Mouse (Mus musculus) adrenal gland, adult 8-10 months (tissue): Measurements from ENCODE around the gene Aif1l. TPM values are rescaled to one million over a fixed set of nuclear protein-coding genes. Genes with fewer than 3 reads are reported as not detected.

Experiments used
- DNase-seq: peaks from one replicate; pipeline ENCODE4 v3.0.0; 2022
- total RNA-seq, 4 experiments: library from RNA; stranded (reverse); gene quantifications; 2 replicates each; pipeline ENCODE4 v1.2.4; 2022

Aif1l gene
- total RNA-seq, 4 experiments from 2014 or later = 69.5 to 91.7 (median 75.3) TPM

DNA sequence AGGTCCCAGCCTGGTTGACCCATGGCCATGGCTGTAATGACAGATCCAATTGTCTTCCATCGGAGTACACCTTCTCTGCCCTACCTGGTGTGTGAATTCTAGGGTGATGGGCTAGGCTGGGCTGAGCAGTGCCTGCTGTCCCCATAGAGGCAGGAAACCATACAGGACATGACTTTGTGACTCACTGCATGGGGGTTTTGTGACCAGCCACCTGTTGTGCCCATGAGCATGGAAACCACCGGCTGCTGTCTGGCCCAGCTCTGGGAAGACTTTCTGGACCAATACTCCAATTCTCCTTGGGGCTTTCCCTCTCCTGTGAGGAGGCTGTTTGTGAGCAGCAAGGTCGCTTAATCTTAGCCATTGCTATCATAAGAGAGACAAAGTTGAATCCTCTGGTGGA, 2.8 kb downstream of the Aif1l start:
- no peak for DNase-seq

DNA sequence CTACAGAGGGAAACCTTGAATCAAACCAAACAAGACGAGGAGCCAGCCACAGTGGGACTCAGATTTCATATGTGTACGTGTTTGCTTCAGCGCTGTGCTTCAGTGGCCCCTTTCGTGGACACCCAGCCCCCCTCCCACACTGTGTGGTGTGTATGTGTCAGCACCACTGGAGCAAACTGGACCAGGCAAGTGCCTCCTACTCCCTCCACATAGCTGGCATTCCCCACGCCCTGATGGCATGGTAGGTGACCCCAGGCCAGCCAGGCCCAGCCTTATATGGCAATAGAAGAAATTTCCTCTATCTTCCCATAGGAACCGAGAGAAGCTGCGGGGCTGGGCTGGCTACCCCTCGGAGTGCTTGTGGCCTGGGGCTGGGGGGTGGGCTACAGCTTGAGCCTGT, 3.7 kb downstream of the Aif1l start:
- no peak for DNase-seq

DNA sequence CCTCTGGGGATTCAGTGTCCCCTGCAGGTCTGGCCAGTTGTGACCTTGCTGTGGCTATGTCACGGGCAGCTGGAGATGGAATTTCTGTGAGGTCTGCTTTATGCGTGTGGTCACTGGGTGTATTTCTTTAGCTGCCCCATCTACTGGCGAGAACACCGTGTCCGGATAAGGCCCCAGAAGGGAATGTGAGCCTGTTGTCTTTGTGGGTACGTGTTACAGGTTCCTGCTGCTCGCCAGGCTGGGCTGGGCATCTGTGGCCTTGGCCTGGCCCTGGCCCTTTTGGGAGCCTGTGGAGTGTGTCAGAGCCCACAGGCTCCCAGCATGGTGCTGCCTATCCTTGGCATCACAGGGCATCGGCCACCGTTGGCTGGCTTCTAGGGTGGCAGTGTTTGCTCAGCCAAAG, 4.8 kb downstream of the Aif1l start:
- DNase-seq = peak; percentile 65

DNA sequence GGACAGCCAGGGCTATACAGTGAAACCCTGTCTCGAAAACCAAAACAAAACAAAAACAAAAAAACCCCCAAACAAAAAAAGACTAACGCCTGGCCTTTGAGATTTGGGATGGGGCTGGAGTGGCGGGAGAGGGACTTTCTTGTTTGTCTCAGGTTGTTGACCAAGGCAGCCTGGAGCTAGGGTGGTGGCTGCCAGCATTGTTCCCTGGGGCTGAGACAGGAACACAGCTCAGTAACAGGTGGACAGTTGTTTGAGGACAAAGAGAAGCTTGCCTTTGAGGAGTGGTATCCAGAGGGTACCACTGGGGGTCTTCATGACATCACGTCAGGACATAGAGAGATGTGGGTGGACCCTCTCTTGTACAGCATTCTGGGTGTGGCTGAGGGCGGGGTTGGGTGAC, 5.7 kb downstream of the Aif1l start:
- no peak for DNase-seq

DNA sequence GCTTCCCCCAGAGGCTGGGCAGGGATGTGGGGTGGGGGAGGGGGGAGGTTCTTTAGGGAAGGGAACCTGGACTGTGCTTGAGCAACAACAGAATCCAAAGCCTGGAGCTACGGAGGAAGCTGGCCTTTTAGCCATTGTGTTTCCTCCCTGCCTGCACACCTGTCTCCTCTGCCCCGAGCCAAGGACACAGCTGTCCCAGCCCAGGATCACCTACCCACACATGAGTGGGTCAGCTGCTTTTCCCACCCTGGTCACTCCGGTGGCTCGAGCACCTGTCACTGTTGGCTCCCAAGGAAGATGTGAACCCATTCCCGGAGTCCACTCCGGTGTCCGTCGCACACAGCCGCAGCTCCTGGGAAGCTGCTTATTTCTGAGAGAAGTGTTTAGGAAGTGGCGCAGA, 7.3 kb downstream of the Aif1l start:
- no peak for DNase-seq

DNA sequence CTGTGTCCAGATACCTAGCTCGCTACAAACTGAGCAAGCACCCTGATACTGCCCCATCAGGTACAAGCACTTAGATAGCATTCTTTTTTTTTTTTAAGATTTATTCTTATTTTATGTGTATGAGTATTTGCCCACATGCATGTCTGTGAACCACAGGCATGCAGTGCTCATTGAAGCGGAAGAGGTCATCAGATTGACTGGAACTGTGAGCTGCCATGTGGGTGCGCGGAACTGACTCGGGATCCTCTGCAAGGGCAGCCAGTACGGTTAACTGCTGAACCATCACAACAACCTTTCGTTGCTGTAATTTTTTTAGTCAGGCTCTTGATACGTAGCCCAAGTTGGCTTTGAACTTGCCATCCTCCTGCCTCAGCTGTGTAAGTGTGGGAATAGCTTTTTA, 11.0 kb downstream of the Aif1l start:
- DNase-seq = no peak

DNA sequence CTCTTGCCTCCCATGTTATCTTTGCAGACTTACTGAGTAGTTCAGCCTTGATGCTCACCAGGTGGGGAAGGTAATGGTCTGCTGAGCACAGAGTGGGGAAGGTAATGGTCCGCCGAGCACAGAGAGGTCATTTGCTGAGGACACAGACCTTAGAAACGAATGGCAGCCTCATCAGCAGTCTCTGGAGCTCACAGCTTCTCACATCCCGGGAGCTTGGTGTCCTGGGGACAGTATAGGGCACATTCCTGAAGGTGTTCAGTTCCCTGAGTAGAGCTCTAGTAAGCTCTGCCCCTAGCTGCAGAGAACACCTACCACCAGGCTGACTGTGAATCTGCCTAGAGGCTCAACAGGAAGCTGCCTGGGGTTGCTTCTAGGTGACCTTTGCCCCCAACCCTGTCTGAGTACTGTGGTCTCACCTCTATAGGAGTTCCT, 11.9 kb downstream of the Aif1l start:
- no peak for DNase-seq

DNA sequence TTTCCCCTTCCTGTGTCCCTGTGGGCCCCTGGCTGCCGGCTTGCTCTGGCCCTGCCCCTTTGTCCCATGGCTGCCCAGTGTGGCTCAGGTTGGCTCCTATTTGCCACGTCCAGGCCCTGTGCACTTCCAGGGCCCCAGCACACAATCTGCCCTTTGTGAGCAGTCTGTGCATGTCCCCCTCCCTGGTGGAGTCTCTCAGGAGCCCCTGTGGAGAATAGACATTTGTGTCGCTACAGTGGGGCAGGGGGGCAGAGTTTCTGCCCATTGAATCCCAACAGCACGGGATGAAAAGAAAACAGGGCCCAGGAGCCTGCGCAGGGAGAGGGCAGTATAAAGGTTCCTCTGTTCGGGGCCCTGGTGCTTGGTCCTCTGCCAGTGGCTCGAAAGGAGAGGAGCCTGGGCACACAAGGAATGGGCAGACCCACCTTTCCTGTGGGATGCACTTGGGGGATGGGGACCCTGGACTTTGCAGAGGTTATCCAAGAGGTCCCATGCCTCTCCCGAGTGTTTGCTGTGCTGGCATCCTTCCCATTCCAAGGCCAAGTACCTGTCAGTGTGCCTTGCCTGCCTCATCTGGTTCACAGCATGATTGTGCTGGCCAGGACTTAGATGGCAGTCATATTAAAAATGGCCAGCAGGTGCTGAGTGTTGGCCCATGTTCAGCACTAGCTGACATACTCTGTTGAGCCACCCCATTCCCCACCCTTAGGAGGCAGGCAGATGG, 12.7 kb downstream of the Aif1l start:
- no peak for DNase-seq

DNA sequence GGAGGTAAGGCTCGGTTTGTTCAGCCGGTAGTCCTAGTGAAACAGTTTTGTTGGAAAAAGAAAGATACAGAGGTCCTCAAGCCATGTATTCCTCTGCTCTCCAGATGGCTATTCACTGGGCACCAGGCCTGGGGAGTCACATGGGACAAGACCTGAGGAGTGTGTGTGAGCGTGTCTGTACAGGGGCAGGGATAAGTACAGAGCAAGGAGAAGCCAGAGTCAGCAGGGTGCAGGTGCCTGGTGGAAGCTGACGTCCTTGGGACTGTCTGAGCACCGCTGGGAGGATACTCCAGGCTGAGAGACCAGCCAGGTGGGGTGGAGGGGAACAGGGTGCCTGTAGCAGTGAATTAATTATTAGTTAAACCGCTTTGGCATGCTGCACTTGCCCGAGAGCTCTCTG, 13.6 kb downstream of the Aif1l start:
- no peak for DNase-seq

DNA sequence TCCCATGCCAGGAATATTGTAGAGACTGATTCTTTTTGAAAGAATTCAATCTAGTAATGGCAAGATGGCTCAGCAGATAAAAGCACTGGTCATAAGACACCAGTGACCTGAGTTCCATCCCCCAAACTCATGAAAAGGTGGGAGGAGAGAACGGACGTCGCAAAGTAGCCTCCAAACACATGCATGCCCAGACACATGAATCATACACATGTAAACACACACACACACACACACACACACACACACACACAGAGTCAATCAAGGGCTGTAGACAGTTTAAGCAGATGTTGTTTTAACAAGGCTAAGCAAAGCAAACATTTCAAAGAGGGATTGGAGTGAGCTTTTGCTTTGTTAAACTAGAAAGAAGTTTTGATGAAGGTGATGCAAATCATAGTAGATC, 14.3 kb downstream of the Aif1l start:
- DNase-seq = no peak

DNA sequence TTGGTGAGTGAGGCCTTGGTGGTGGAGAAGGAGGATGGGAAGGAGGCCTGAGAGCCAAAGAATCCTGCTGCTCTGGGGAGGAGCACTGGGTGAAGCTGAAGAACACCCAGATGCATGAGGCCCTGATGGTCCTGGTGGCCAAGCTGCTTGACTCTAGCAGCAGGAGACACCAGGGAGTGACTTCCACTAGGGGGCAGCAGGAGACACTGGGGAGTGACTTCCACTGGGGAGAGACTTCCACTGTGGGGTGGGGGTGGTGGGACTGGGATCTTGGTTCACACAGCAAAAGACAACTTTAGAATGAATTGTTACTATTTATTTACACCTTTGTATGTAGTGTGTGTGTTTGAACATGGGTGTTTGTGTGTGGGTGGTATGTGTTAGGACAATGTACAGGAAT, 15.2 kb downstream of the Aif1l start:
- DNase-seq = no peak

DNA sequence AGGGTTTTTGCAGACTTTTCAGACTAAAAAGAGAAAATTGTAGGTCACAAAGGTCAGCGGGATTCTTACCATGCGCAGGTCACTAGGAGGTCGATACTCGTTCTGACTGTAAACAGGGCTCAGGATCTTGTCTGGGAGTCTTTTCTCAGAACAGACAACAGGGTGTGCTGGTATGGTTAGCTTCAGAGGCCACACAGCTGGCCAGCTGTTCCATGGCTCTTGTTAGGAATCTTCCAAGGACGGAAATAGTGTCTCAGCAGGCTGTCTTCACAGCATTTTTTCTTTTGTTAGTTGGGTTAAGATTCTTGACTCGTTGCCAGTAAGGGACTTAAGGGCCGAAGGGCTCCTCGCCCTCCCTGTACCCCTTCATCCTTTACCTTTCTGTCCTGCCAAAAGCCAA, 16.9 kb downstream of the Aif1l start:
- DNase-seq = no peak

DNA sequence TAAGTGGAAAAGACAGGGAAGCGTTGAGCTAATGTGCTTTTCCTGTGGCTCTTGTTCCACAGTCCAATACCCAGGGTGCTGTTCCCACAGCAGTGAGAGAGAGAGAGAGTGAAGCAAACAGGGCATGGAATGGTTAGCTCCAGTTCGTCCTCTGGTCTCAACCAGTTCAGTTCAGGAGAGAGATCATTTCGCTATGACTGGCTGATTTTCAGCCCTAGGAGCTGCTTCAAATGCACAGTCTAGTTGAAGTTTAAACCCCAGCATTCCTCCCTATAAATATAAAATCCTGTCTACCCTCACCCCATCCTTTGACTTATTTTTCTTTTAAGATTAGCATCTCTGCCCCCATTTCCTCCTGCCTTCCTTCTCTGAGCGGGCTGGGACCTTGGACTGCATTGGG, 22.6 kb downstream of the Aif1l start:
- DNase-seq = no peak

DNA sequence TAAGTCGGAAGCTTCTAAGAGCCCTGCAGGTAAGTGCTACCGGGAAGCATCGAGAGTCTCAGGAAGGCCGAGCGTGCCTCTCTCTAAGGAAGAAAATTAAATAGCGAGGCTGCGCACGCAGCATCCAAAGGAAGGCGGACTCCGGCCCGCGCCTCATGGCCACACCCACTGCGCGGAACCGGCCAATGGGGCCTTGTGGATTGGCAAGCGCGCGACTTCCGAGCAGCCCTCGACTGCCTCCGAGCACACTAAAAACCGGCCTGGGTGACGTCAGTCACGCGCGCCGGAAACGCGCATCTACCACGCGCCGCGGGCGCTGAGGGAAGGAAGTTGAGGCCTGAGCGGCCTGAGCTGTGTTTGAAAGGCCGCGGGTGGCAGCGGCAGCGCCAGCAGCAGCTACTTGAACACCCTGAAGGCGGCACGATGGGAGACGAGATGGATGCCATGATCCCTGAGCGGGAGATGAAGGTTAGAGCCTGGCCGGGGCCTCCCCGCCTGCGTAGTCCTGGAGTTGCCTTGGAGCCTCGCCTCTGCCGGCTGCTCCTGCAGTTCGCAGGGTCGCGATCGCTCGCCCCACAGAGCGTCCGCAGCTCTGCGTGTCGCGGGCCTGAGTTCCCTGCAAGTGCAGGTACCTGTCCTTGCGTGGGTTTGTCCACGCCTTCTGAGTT, 24.3 kb downstream of the Aif1l start, which contains the start of gene Nup214:
Gene Nup214 (plus strand): TSS at position 296 of the 668 bp plus-strand sequence.
- peak; percentile 99 for DNase-seq

DNA sequence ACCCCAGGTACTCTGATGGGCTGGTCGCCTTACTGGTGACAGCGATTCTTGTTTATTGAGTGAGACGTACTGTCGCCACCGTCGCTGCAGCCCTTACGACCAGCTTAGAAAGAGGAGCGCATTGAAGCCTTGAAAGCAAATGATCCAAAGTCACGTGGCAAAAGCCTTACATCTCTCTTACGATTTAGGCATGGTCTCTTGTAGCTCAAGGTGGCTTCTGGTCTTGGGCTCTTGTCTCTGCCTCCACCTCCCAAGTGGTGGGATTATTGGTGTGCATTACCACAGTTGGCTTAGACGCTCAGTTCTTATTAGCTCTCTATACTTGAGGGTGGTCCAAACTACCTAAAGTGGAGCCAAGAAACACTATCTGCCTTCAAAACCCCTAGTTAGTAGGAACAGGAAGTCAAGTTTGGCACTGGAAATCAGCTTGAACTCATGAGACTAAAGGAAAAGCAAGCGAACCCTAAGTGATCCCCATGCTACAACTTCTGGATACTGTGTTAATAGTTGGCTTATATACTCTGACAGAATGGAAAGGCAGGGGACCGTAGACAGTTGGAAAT, 25.0 kb downstream of the Aif1l start:
- DNase-seq = no peak

DNA sequence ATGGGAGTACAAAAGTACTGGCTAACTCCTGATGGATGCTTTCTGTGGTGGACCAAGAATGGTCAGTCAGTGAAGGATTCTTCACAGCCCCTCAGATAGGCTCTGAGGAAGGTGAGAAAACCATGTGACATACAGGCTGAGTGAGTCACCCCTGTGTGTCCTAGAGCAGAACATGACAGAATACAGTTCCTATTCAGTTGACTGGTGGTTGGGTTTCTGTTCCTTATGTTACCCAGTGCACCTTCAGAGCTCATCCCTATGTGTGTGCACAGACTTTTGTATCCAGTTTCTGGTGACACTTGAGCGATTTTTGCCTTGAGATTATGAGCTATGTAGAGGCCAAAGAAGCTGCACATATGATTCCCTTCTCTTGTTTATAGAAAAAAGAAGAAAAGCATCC, 37.8 kb downstream of the Aif1l start:
- DNase-seq = no peak

DNA sequence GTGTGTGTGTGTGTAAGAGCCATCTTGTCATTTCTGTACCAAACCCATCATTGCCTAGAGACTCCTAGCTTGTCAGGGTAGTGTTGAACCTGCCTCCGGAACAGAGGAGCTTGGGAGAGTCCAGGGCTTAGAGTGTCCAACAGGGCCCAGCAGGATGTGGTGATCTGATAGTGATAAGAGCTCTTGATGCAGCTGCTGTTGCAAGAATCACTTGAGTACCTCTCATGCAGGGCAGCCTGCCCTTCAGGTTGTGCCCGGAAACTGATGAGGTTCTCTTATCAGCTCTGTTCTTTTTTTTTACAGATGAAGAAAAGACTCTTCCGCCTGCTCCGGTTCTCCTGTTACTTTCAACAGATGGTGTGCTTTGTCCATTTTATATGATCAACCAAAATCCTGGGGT, 41.0 kb downstream of the Aif1l start:
- DNase-seq = no peak

DNA sequence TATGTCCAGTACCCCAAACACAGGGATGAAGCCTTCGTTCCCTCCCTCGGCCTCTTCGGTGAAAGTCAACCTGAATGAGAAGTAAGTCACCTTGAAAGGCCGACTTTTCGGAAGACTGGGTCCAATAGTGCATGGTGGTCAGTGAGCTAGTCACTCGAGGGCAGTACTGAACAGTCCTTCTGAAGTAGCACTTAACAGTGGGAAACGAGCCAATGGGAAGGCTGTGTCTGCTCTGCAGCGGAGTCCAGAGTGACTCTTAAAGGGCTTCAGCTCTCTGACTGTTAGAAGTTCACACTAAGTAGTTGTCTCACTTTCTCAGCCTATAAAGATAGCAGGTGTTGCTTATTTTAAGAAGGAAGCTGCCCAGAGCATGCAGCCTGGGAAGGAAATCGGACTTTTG, 45.0 kb downstream of the Aif1l start:
- DNase-seq = no peak

DNA sequence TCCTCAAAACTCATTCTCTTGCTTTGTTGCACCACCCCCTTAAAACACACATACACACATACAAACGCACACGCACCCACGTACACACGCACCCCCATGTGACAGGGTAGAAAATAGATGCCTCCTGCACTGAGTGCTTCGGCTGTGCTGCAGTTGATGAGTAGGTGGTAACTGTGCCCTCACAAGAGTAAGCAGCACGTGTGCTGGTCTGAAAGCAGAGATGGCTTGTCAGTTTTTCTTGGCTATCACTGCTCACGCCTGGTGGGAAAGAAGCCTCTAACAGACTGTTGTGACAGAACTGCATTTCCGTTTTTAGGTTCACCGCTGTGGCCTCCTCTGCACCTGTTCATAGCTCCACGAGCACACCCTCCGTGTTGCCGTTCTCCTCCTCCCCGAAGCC, 46.1 kb downstream of the Aif1l start:
- no peak for DNase-seq

DNA sequence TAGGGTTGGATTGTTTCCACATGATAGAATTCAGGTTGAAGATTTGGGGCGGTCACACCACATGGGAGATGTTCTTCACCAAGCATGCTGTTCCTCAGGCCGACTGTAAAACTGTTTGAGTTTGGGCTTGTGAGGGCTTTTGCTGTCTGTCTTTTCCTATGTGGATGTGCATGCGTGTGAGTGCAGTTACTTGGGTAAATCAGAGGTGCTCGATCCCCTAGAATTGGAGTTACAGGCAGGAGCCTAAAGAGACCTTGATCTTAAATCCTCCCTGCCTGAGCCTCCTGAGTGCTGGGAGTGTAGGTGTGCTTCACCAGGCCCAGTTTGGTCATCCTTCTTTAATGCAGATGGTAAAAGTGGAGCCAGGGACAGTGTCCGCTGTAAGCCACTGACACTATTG, 47.6 kb downstream of the Aif1l start:
- DNase-seq = no peak

DNA sequence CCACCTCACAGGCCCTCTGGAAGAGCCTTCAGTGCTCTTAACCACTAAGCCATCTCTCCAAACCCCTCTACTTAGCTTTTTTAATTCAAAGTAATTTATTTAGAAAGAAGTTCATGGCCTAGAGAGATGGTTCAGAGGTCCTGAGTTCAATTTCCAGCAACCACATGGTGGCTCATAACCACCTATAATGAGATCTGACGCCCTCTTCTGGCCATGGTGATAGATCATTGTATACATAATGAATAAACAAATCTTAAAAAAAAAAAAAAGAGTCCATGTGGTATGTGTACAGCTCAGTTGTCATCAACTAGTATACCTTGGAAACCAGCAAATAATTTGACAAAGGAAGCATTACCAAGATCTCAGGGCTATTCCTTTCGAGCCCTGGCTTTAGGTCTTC, 48.5 kb downstream of the Aif1l start:
- DNase-seq = no peak

DNA sequence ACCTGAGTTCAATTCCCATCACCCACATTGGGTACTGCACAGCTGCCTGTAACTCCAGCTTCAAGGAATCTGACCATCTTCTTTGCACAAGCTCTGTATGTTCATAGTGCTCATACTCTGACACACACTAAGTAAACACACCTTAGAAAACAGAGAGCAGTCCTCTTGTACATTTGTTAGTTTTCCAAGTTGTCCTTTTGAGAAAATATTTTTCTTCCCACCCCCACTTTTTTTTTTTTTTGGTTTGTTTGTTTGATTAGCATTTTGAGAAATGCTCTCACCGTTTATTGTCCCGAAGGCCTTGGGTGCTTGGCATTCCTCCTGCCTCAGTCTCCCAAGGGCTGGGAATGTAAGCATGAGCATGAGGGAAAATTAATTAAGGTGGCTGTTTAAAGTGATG, 58.4 kb downstream of the Aif1l start:
- DNase-seq = no peak

DNA sequence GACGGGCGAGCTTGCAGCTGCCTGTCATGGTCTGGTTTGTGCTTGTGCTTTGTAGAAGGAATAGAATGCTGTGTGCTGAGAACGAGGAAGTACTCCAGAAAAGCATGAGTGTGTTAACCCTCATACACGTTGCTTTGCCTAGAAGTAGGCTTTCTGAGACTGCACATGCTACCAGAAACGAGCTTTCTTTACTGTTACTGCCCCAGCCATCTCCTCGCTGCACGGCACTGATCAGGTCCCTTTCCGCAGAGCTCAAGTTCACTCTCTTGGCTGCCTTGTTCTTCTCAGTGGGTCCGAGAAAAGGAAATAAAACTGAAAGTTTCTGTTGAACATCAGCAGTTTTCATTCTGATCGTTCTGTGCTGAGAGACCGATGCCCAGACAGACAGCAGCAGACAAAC, 58.8 kb downstream of the Aif1l start:
- DNase-seq = no peak

DNA sequence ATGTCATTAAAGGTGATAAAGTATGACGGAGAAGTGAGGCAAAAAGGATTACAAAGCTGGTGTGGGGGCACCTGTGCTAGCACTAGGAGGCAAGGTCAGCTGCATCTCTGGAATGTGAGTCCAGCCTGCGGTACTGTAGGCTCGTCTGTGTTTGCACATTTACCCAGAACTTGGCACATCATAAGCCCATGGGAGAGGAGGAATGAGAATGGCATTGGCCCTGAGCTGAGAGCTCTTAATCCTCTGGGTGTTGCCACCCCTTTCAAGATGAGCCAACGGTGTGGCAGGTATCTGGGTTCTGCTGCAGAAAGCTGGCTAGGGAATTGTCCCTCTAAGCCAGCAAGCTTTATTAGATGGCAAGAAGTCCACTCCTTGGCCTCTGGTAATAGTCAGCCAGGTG, 69.8 kb downstream of the Aif1l start:
- no peak for DNase-seq
